ENCODE assay signal across 31 mouse cellular contexts in the genomic region with DNA sequence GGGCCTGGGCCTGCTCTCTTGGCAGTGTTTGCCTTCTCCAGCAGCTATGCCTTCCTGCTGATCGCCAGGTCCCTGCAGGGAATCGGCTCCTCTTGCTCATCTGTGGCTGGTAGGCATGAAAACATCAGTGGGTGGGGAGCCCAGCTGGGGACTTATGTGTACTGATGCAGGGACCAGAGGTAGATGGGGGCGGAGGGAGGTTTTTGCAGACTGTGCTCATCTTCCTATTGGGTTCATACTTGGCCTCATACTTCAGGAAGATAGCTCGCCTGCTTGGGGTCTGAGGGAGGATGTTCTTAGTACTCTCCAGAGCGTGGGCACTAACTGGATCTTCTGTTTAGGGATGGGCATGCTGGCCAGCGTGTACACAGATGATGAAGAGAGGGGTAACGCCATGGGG. TPM values are rescaled to one million over a fixed set of nuclear protein-coding genes. Genes with fewer than 3 reads are reported as not detected.
DNase-seq lines count a peak whose midpoint lies in the region; ATAC-seq and TF ChIP-seq lines count a peak whose summit lies in the region.
"Had no signal": no experiment of that assay in that cellular context is flagged by ENCODE, and none has a peak within 500 bp of the region (broad histone marks: within the 10 kb centered on the region; RNA-seq: fewer than 3 reads in every experiment).

No protein-coding gene starts in this region.

- ATAC-seq in forebrain, embryonic 13.5 days: no peak
- ATAC-seq in forebrain, embryonic 12.5 days (ENCODE audit: low FRiP score): no peak
- ATAC-seq in liver, embryonic 11.5 days (replicated peaks; ENCODE audit: low FRiP score): no peak
- ATAC-seq in liver, postnatal 0 days: no peak
- ATAC-seq: forebrain, embryonic 14.5 days; hindbrain, postnatal 0 days; inflammation-experienced regulatory T-cells, adult 6 months; Patski had no signal

- peak; percentile 26 for DNase-seq in liver, embryonic 11.5 days (ENCODE audit: low spot score)
- no peak for DNase-seq in liver, postnatal 0 days
- peak; percentile 48 for DNase-seq in right cerebral cortex, adult 18-20 months
- DNase-seq in right cerebral cortex, postnatal 14 days: no peak
- no peak for DNase-seq in thymus, postnatal 10 days (ENCODE audit: low spot score in 2 of 2)
- DNase-seq: adrenal gland, postnatal 10 days; adrenal gland, postnatal 36 days; B cell, adult 2 months; cerebellum, adult 11 months; cerebellum, adult 2 months; cerebellum, adult 9-11 months; cerebellum, postnatal 25 days; gastrocnemius, adult 2 months; gastrocnemius, postnatal 14 days; heart, adult 18-20 months; heart, postnatal 14 days; heart, postnatal 4 days had no signal

- no peaks in the 10 kb centered on the region; the same call in 1 of the 2 replicates for H3K36me3 ChIP-seq in forebrain, embryonic 13.5 days (ENCODE audit: poor library complexity, severe bottlenecking)
- no peaks in the 10 kb centered on the region for H3K36me3 ChIP-seq in forebrain, embryonic 12.5 days (replicated peaks)
- H3K36me3 ChIP-seq in liver, embryonic 11.5 days (ENCODE audit: control insufficient read depth, insufficient read depth, low read length): no peaks in the 10 kb centered on the region
- H3K36me3 ChIP-seq in liver, postnatal 0 days (replicated peaks; ENCODE audit: insufficient read depth, low read length): no peaks in the 10 kb centered on the region
- H3K36me3 ChIP-seq: embryonic facial prominence, embryonic 12.5 days; embryonic facial prominence, embryonic 15.5 days; heart, embryonic 13.5 days had no signal

- no peak overlapping the region for H3K4me3 ChIP-seq in forebrain, embryonic 13.5 days
- no peak overlapping the region for H3K4me3 ChIP-seq in forebrain, embryonic 12.5 days (replicated peaks)
- no peak overlapping the region for H3K4me3 ChIP-seq in liver, embryonic 11.5 days (ENCODE audit: low read depth, low read length)
- no peak overlapping the region for H3K4me3 ChIP-seq in liver, postnatal 0 days (ENCODE audit: low read depth, low read length)
- H3K4me3 ChIP-seq: embryonic facial prominence, embryonic 12.5 days; embryonic facial prominence, embryonic 15.5 days; gastrocnemius, adult 2 months; heart, embryonic 13.5 days had no signal

- H3K4me1 ChIP-seq in forebrain, embryonic 13.5 days: no peaks in the 10 kb centered on the region; the same call in 1 of the 2 replicates
- H3K4me1 ChIP-seq in forebrain, embryonic 12.5 days: no peaks in the 10 kb centered on the region
- no peaks in the 10 kb centered on the region for H3K4me1 ChIP-seq in liver, embryonic 11.5 days (replicated peaks; ENCODE audit: control insufficient read depth, insufficient read depth, low read length)
- no peaks in the 10 kb centered on the region for H3K4me1 ChIP-seq in liver, postnatal 0 days (ENCODE audit: insufficient read depth)
- H3K4me1 ChIP-seq: embryonic facial prominence, embryonic 12.5 days; embryonic facial prominence, embryonic 15.5 days had no signal

- H3K27ac ChIP-seq in forebrain, embryonic 13.5 days: no peak overlapping the region
- H3K27ac ChIP-seq in forebrain, embryonic 12.5 days: no peak overlapping the region
- H3K27ac ChIP-seq in liver, embryonic 11.5 days (ENCODE audit: low read depth, low read length): no peak overlapping the region
- H3K27ac ChIP-seq in liver, postnatal 0 days (ENCODE audit: low read depth): no peak overlapping the region
- H3K27ac ChIP-seq: embryonic facial prominence, embryonic 12.5 days; embryonic facial prominence, embryonic 15.5 days; gastrocnemius, adult 2 months; heart, embryonic 13.5 days; hindbrain, embryonic 14.5 days; hindbrain, postnatal 0 days had no signal

- no peak for TF ChIP-seq EP300 in liver, postnatal 0 days (IDR thresholded peaks at IDR 0.05; ENCODE audit: low read depth)

- no peaks in the 10 kb centered on the region for H3K9me3 ChIP-seq in forebrain, embryonic 13.5 days (replicated peaks)
- no peaks in the 10 kb centered on the region for H3K9me3 ChIP-seq in forebrain, embryonic 12.5 days
- no peaks in the 10 kb centered on the region for H3K9me3 ChIP-seq in liver, embryonic 11.5 days (ENCODE audit: control insufficient read depth, low read length)
- H3K9me3 ChIP-seq in liver, postnatal 0 days (ENCODE audit: low read length): no peaks in the 10 kb centered on the region
- H3K9me3 ChIP-seq: embryonic facial prominence, embryonic 12.5 days; embryonic facial prominence, embryonic 15.5 days; G1E; heart, embryonic 13.5 days had no signal

- 92% methylated on average over 7 of the region's 7 CpGs for WGBS in forebrain, embryonic 13.5 days
- WGBS in forebrain, embryonic 12.5 days: 89% methylated on average over 7 of the region's 7 CpGs
- WGBS in liver, embryonic 11.5 days: 81% methylated on average over 7 of the region's 7 CpGs
- 73% methylated on average over 7 of the region's 7 CpGs for WGBS in liver, postnatal 0 days (ENCODE audit: insufficient replicate concordance)

- no peak overlapping the region for H3K4me2 ChIP-seq in forebrain, embryonic 13.5 days
- no peak overlapping the region for H3K4me2 ChIP-seq in forebrain, embryonic 12.5 days
- no peak overlapping the region for H3K4me2 ChIP-seq in liver, embryonic 11.5 days
- H3K4me2 ChIP-seq in liver, postnatal 0 days (ENCODE audit: low read depth, low read length): no peak overlapping the region
- H3K4me2 ChIP-seq: embryonic facial prominence, embryonic 12.5 days; embryonic facial prominence, embryonic 15.5 days; heart, embryonic 13.5 days; hindbrain, embryonic 14.5 days had no signal

- no peak for TF ChIP-seq CTCF in liver, postnatal 0 days (IDR thresholded peaks at IDR 0.05; ENCODE audit: low read depth)

- H3K9ac ChIP-seq in forebrain, embryonic 13.5 days: 0 out of 2 replicates have a peak overlapping the region, but pooled peaks have one; percentile 1
- no peak overlapping the region for H3K9ac ChIP-seq in forebrain, embryonic 12.5 days
- no peak overlapping the region for H3K9ac ChIP-seq in liver, embryonic 11.5 days (ENCODE audit: low read depth, low read length)
- no peak overlapping the region for H3K9ac ChIP-seq in liver, postnatal 0 days (replicated peaks)
- H3K9ac ChIP-seq: embryonic facial prominence, embryonic 12.5 days; embryonic facial prominence, embryonic 15.5 days; heart, embryonic 13.5 days; hindbrain, embryonic 14.5 days had no signal

- no peaks in the 10 kb centered on the region for H3K27me3 ChIP-seq in forebrain, embryonic 13.5 days
- H3K27me3 ChIP-seq in forebrain, embryonic 12.5 days: no peaks in the 10 kb centered on the region
- H3K27me3 ChIP-seq in liver, embryonic 11.5 days (replicated peaks; ENCODE audit: control insufficient read depth, insufficient read depth, low read length): no peaks in the 10 kb centered on the region
- H3K27me3 ChIP-seq in liver, postnatal 0 days (ENCODE audit: insufficient read depth, low read length): no peaks in the 10 kb centered on the region
- H3K27me3 ChIP-seq: CH12.LX; embryonic facial prominence, embryonic 12.5 days; embryonic facial prominence, embryonic 15.5 days; heart, embryonic 13.5 days; Patski had no signal

RNA-seq across cellular contexts. Expression of a gene that starts 12.5 kb away (rescaled TPM):
- polyA plus RNA-seq in forebrain, embryonic 13.5 days (2015; fragmentation: Nextera tagmentation; extraction: Ambion mirVana): 26.1 and 28.6 TPM in 2 replicates
- polyA plus RNA-seq in forebrain, embryonic 12.5 days (2016; fragmentation: Nextera tagmentation; extraction: Ambion mirVana): 22.1 and 27.7 TPM in 2 replicates
- polyA plus RNA-seq in liver, embryonic 11.5 days (2014; fragmentation: Nextera tagmentation; extraction: Ambion mirVana): 9.6 and 10.1 TPM in 2 replicates
- 1.5 and 1.9 TPM in 2 replicates for polyA plus RNA-seq in liver, postnatal 0 days (2015; fragmentation: Nextera tagmentation; extraction: Ambion mirVana)

RNA-seq across cellular contexts. Expression of a gene that starts 48.9 kb away (rescaled TPM):
- 5.0 and 7.9 TPM in 2 replicates for polyA plus RNA-seq in forebrain, embryonic 13.5 days (2015; fragmentation: Nextera tagmentation; extraction: Ambion mirVana)
- 3.0 and 11.5 TPM in 2 replicates for polyA plus RNA-seq in forebrain, embryonic 12.5 days (2016; fragmentation: Nextera tagmentation; extraction: Ambion mirVana)
- polyA plus RNA-seq in liver, embryonic 11.5 days (2014; fragmentation: Nextera tagmentation; extraction: Ambion mirVana): 63.6 and 85.2 TPM in 2 replicates
- 12.3 and 24.8 TPM in 2 replicates for polyA plus RNA-seq in liver, postnatal 0 days (2015; fragmentation: Nextera tagmentation; extraction: Ambion mirVana)

RNA-seq across cellular contexts. Expression of a gene that starts 54.2 kb away (rescaled TPM):
- not detected in 2 replicates for polyA plus RNA-seq in forebrain, embryonic 13.5 days (2015; fragmentation: Nextera tagmentation; extraction: Ambion mirVana)
- not detected in 2 replicates for polyA plus RNA-seq in forebrain, embryonic 12.5 days (2016; fragmentation: Nextera tagmentation; extraction: Ambion mirVana)
- polyA plus RNA-seq in liver, embryonic 11.5 days (2014; fragmentation: Nextera tagmentation; extraction: Ambion mirVana): not detected in 2 replicates
- polyA plus RNA-seq in liver, postnatal 0 days (2015; fragmentation: Nextera tagmentation; extraction: Ambion mirVana): not detected in 2 replicates
- polyA plus RNA-seq: cerebellum, adult 2 months; embryonic facial prominence, embryonic 12.5 days; embryonic facial prominence, embryonic 15.5 days; forebrain, embryonic 14.5 days; G1E; heart, embryonic 13.5 days; heart, embryonic 16.5 days; hindbrain, embryonic 11.5 days; hindbrain, embryonic 14.5 days; hindbrain, postnatal 0 days; inflammation-experienced regulatory T-cells, adult 6 months; Patski had no signal

Comparison
In these comparisons a context has a peak if more than half of its experiments do, and no peak if none do; other contexts are left out.
1. DNase-seq: peak in liver, embryonic 11.5 days (single experiment) and right cerebral cortex, adult 18-20 months (single experiment); none in liver, postnatal 0 days (single experiment), right cerebral cortex, postnatal 14 days (single experiment) and thymus, postnatal 10 days (0 of 2).